22 mouse cellular contexts compared by ENCODE assay signal in the genomic region with DNA sequence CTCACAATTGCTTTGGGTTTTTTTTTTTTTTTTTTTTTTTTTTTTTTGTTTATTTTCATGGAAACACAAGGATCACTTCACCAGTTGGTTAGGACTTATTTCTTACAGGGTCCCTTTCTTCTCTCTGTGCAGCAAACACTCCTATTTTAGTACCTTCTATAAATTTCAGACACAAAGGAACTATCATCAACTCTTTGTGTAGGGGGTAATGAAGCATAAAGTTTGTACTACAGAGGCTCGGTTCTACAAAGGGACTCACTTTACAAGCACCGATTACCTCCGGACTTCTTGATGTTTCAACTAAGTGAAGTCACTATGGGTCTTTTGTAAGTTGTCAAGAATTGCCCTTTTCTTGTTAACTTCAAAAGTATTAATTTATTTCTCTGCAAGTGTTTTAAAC.
DNase-seq lines count a peak whose midpoint lies in the region; ATAC-seq and TF ChIP-seq lines count a peak whose summit lies in the region.
"Had no signal": no experiment of that assay in that cellular context is flagged by ENCODE, and none has a peak within 500 bp of the region (broad histone marks: within the 10 kb centered on the region; RNA-seq: fewer than 3 reads in every experiment).

No protein-coding gene starts in this region.

- intact Hi-C loops in heart, postnatal 36 days (cut with DNase I) = no loop called here

- H3K27me3 ChIP-seq in kidney, embryonic 15.5 days = no peaks in the 10 kb centered on the region
- H3K27me3 ChIP-seq in neural tube, embryonic 13.5 days = no peaks in the 10 kb centered on the region
- H3K27me3 ChIP-seq: CH12.LX; forebrain, embryonic 13.5 days; heart, embryonic 15.5 days had no signal

- 0 out of 2 replicates have a peak, but pooled peaks have one; percentile 40 for ATAC-seq in kidney, embryonic 15.5 days (replicated peaks; ENCODE audit: low FRiP score)
- ATAC-seq in neural tube, embryonic 13.5 days (ENCODE audit: low read depth) = peak; percentile 53; the same call in 1 of the 2 replicates
- ATAC-seq: forebrain, embryonic 13.5 days; forebrain, postnatal 0 days had no signal

- no peak overlapping the region for H3K27ac ChIP-seq in kidney, embryonic 15.5 days
- H3K27ac ChIP-seq in ES-E14 (ENCODE audit: insufficient read depth, low read depth, low read length, poor library complexity, severe bottlenecking) = no peak overlapping the region
- no peak overlapping the region for H3K27ac ChIP-seq in neural tube, embryonic 13.5 days (replicated peaks)
- H3K27ac ChIP-seq: embryonic facial prominence, embryonic 10.5 days; forebrain, embryonic 13.5 days; heart, adult 2 months; heart, embryonic 15.5 days; hindbrain, embryonic 10.5 days; hindbrain, embryonic 14.5 days had no signal

- H3K4me1 ChIP-seq in kidney, embryonic 15.5 days = 0 out of 2 replicates have a peak, but pooled peaks cover 3% of the 10 kb centered on the region
- H3K4me1 ChIP-seq in ES-E14 (ENCODE audit: control insufficient read depth in 2 of 2, insufficient read depth in 2 of 2, low read length in 2 of 2, poor library complexity in 1 of 2) = no peaks in the 10 kb centered on the region; a peak in 1 of 4 replicates
- H3K4me1 ChIP-seq in neural tube, embryonic 13.5 days (replicated peaks) = peaks cover 4% of the 10 kb centered on the region; the same call in 1 of the 2 replicates
- H3K4me1 ChIP-seq: embryonic facial prominence, embryonic 10.5 days; forebrain, embryonic 13.5 days; heart, embryonic 15.5 days had no signal

- no peak overlapping the region for H3K9ac ChIP-seq in kidney, embryonic 15.5 days
- H3K9ac ChIP-seq in ES-E14 (ENCODE audit: insufficient read depth, low read depth, low read length, poor library complexity, severe bottlenecking) = no peak overlapping the region
- no peak overlapping the region for H3K9ac ChIP-seq in neural tube, embryonic 13.5 days
- H3K9ac ChIP-seq: forebrain, embryonic 13.5 days; forebrain, postnatal 0 days; heart, embryonic 15.5 days; hindbrain, embryonic 14.5 days had no signal

- no peaks in the 10 kb centered on the region for H3K9me3 ChIP-seq in kidney, embryonic 15.5 days (replicated peaks)
- no peaks in the 10 kb centered on the region for H3K9me3 ChIP-seq in ES-E14 (ENCODE audit: control insufficient read depth, insufficient read depth, low read depth, low read length)
- H3K9me3 ChIP-seq in neural tube, embryonic 13.5 days = no peaks in the 10 kb centered on the region
- H3K9me3 ChIP-seq: embryonic facial prominence, embryonic 10.5 days; forebrain, embryonic 13.5 days; heart, embryonic 15.5 days; hindbrain, embryonic 10.5 days had no signal

- H3K36me3 ChIP-seq in kidney, embryonic 15.5 days = no peaks in the 10 kb centered on the region
- H3K36me3 ChIP-seq in ES-E14 (ENCODE audit: control insufficient read depth, insufficient read depth, low read length, poor library complexity, severe bottlenecking) = no peaks in the 10 kb centered on the region
- no peaks in the 10 kb centered on the region for H3K36me3 ChIP-seq in neural tube, embryonic 13.5 days
- H3K36me3 ChIP-seq: embryonic facial prominence, embryonic 10.5 days; heart, embryonic 15.5 days; hindbrain, embryonic 10.5 days had no signal

- 18% methylated on average over 3 of the region's 3 CpGs for WGBS in kidney, embryonic 15.5 days
- 4% methylated on average over 3 of the region's 3 CpGs for WGBS in neural tube, embryonic 13.5 days

- in situ Hi-C loops in ES-E14 (cut with MboI; ENCODE audit: low sequenced_read_pairs in 2 of 2, unreplicated experiment in 2 of 2) = no loop called here

- DNase-seq in kidney, postnatal 14 days = no peak
- peak; percentile 12 for DNase-seq in ES-E14 (ENCODE audit: low read depth, low spot score)
- peak; percentile 75 for DNase-seq in embryo, embryonic 10.5 days (ENCODE audit: low spot score)
- no peak for DNase-seq in urinary bladder, postnatal 4 days (ENCODE audit: low spot score in 2 of 2)
- DNase-seq in heart, postnatal 36 days = no peak
- DNase-seq: adrenal gland, adult 8-10 months; cerebellum, adult 11-12 months; cerebellum, adult 9-10 months; cerebellum, postnatal 36 days; forebrain, postnatal 0 days; gastrocnemius, postnatal 14 days; heart, adult 2 months; heart, postnatal 14 days had no signal

- H3K4me3 ChIP-seq in kidney, embryonic 15.5 days (replicated peaks) = no peak overlapping the region
- no peak overlapping the region for H3K4me3 ChIP-seq in ES-E14 (ENCODE audit: insufficient read depth in 1 of 2, low read depth in 1 of 2, low read length in 2 of 2, poor library complexity in 1 of 2, severe bottlenecking in 1 of 2)
- H3K4me3 ChIP-seq in neural tube, embryonic 13.5 days = no peak overlapping the region
- H3K4me3 ChIP-seq: embryonic facial prominence, embryonic 10.5 days; forebrain, embryonic 13.5 days; heart, adult 2 months; heart, embryonic 15.5 days; hindbrain, embryonic 10.5 days had no signal

- no peak overlapping the region for H3K4me2 ChIP-seq in kidney, embryonic 15.5 days
- H3K4me2 ChIP-seq in neural tube, embryonic 13.5 days = no peak overlapping the region
- H3K4me2 ChIP-seq: forebrain, embryonic 13.5 days; heart, embryonic 11.5 days; heart, embryonic 15.5 days; hindbrain, embryonic 14.5 days had no signal

TF ChIP-seq in ES-E14, 5 proteins besides CTCF, POLR2A, EP300 and RAD21:
- TF ChIP-seq ZNF384 (IDR thresholded peaks at IDR 0.05; ENCODE audit: low read depth, low read length) (no peak; the same call in 1 of the 2 replicates), CHD2 (IDR thresholded peaks at IDR 0.05; ENCODE audit: low read depth, low read length) (no peak), MAFK (IDR thresholded peaks at IDR 0.05; ENCODE audit: insufficient read depth, low read depth, low read length) (no peak), ZC3H11A (IDR thresholded peaks at IDR 0.05; ENCODE audit: borderline replicate concordance, low read depth, low read length) (no peak), HCFC1 (IDR thresholded peaks at IDR 0.05; ENCODE audit: borderline replicate concordance, insufficient read depth, low read length) (no peak)

Comparison
In these comparisons a context has a peak if more than half of its experiments do, and no peak if none do; other contexts are left out.
1. DNase-seq: peak in ES-E14 (single experiment) and embryo, embryonic 10.5 days (single experiment); none in kidney, postnatal 14 days (single experiment), urinary bladder, postnatal 4 days (0 of 2) and heart, postnatal 36 days (0 of 2).